Mouse (Mus musculus): ENCODE measurements at regions not wholly inside any gene's neighbourhood (a gene's known extent, or its start where the extent isn't known, plus 50 kb on each side); places are given as distances from the start of the nearest gene placed in this dataset.

DNA sequence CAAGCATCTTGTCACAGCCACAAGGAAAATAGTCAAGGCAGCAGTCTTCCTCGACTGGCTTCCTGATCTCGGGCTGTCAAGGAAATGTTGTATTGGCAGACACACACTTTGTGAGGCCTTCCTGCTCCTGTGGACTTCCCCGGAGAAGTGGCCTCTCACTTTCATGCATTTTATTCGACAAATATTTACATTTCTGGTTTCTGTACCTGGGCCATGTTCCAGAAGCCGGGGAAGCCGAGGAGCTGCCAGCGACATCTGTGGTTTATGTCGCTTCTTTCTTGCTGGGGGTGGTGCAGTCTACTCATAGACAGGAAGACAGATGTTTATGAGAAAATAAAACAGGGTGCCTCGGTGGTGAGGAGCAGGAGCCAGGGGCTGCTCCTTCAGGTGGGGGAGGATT lies 372.5 kb upstream of the Kcnab2 start:
- no peak for DNase-seq (ENCODE audit: low spot score in 2 of 2)

DNA sequence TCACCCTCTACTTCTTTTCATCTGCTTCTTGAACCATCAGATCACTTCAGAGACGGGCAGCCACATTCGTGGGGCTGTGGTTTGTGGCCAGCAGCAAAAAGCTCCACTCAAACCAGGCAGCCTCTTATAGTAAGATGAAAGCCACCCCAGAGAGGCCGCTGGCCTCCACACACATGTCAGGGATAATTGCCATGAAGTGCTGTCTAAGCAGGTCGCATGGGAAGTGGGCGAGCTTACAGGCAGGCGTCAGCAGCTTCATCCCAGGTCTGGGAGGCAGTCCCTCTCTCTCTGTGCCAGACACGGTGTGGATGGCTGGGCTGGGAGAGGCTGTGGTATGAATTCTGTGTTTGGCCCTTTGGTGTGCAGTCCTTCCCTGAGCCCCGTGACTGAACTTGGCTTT lies 358.4 kb upstream of the Kcnab2 start:
- DNase-seq (ENCODE audit: low spot score in 2 of 2): no peak

DNA sequence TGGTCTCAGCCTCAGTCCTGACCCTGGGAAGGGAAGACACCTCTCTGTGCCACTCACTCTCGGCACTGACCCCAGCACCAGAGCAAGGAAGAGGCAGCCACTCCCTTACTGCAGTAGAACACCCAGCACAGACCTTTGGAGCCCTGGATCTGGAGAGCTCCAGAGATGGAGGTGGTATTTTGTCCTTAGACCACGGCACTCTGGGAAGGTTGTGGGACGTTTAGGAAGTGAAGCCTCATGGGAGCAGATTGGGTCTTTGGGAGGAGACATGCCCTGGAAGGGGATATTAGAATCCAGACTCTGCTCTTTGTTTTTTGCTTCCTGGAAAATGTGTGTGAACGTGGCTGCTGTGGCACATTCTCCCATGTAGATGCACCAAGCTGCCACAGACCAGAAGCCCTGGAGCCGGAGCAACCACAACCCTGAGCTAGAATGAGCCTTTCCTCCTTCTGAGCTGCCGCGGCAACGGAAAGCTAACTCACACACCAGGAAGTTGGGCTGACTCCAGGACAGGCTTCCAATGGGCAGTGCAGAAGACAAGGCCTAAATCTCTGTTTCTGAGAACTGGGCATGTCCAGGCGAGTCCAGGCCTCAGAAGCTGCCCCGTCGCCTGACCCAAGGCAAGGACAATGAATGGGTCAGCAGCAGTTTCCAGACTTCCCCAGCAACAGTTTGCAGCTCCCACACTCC lies 356.9 kb upstream of the Kcnab2 start:
- no peak for DNase-seq (ENCODE audit: low spot score in 2 of 2)

GRCm38 (mm10) chr4:152833411-152834310 lies 356.0 kb upstream of the Kcnab2 start:
- no peak for DNase-seq (ENCODE audit: low spot score in 2 of 2)

DNA sequence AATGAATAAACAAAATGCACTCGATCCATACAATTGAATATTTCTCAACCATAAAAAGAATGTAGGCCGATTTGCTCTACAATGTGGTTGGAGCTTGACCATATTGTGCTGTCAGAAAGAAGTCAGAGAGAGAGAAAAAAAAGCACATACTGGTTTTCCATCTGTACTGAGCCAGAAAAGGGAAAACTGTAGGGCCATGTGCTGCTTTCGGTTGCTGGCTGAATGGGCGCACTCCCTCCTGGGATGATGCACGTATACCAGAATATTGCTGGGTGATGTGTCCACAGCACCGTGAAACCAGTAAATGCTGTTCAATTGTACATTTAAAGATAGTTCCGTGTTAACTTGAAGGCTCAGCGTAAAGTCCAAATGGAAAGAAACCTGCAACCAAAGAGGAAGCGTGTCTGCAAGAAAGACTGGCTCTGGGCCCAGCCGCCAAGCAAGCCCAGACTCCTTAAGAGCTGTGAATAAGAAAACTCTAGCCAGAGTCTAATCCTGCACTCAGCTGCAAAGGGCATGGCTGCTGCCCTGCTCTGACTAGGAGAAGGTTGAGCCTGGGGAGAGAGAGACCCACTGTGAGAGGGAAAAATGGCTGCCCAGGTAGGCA lies 355.2 kb upstream of the Kcnab2 start:
- peak; percentile 17 to 18 for DNase-seq (ENCODE audit: low spot score in 2 of 2)

GRCm38 (mm10) chr4:152825185-152825584 lies 347.5 kb upstream of the Kcnab2 start:
- no peak for DNase-seq (ENCODE audit: low spot score in 2 of 2)

- DNase-seq (ENCODE audit: low spot score in 2 of 2): peak; percentile 45 to 47
Measured at GRCm38 (mm10) chr4:152816139-152816757, 338.6 kb upstream of the Kcnab2 start.

- no peak for DNase-seq (ENCODE audit: low spot score in 2 of 2)
Measured at GRCm38 (mm10) chr4:152806611-152807010, 328.9 kb upstream of the Kcnab2 start.

GRCm38 (mm10) chr4:152799392-152799791 lies 321.7 kb upstream of the Kcnab2 start:
- DNase-seq (ENCODE audit: low spot score in 2 of 2): no peak

DNA sequence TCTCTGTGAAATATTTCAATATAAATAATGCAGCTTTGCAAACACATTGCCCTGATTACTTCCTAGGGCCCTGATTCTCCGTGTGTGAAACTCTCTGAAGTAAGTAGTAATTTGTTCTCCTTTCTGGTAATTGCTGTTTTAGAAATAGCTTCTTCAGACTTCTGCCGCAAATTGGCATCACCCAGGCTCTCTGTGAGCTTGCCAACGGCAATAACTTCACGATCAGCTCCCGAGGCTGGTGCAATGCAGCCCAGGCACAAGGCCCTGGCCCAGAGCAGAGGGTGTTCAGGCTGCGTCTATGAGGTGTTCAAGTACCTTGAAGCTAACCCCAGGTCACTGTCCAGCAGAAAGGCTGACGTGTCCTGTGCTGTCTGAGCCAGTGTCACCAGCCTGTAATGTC lies 310.8 kb upstream of the Kcnab2 start:
- no peak for DNase-seq (ENCODE audit: low spot score in 2 of 2)

GRCm38 (mm10) chr4:152784972-152785371 lies 307.3 kb upstream of the Kcnab2 start:
- DNase-seq (ENCODE audit: low spot score in 2 of 2): no peak

DNA sequence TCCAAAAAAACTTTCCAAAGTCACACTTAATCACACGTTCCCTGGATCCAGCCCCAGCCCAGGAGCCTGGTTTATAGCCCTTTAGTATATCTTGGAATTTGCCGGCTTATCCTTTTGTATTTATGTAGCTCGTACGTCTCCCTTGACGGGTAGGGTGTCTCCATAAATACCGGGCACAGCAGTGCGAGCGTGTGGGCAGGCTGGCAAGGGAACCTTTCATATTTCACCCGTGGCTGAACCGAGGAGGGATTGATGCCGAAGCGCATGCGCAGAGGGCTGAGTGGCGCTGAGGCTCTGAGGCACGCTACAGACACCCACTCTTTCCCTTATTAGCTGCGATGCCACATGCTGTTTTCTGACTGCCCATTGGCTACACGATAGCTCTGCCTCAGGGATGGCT lies 301.9 kb upstream of the Kcnab2 start:
- DNase-seq (ENCODE audit: low spot score in 2 of 2): peak; percentile 34 to 54

- no peak for DNase-seq (ENCODE audit: low spot score in 2 of 2)
Measured at GRCm38 (mm10) chr4:152775801-152776200, 298.1 kb upstream of the Kcnab2 start.

DNA sequence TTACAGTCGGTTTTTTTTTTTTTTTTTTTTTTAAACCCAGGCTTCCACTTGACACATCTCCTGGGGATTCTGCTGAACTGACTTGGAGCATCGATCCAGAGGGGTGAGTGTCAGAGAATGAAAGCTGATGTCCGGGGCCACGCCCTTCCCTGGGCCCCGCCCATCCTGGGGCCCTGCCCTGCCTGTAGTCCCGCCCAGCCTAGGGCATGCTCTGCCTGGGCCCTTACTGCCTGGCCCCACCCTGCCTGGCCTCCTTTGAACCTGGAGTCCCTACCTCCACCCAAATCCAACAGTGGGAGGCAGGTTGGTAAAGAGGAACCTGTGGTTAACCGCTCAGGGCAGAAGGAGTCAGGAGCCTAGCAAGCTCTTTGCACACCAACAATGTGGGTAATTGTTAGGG lies 293.7 kb upstream of the Kcnab2 start:
- DNase-seq (ENCODE audit: low spot score in 2 of 2): no peak

DNA sequence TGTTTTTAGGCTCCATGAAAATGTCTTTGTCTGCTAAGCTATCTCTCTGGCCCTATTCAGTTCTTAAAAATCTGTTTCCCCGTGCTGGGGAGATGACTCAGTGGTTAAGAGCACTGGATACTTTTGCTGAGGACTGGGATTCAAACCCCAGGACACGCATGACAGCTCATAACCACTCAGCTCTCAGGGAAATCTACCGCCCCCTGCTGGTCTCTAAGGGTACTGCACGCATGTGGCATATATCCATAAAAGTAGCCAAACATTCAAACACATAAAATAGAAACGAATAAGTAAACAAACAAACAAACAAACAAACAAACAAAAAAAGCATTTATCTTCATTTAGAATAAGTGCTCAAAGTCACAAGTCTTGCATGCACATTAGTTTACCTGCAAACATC lies 289.7 kb upstream of the Kcnab2 start:
- no peak for DNase-seq (ENCODE audit: low spot score in 2 of 2)

DNA sequence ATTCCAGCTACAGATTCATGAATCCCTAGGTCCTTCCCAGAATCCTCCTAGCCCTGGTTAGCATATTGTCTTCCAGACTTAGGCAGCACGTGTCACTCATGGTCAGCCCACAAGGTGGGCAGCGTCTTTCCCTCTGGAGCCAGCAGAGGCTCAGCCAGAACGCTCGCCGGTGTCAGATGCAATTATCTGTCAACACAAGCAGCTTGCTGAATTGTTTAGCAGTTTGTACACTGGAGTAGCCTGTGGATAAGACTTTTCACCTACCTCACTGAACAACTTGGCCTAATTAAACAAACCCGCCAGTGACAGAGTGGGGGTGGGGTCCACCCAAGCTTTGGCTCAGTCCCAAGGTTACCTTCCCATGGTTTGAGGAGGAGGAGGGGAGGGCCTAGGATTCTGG lies 285.4 kb upstream of the Kcnab2 start:
- no peak for DNase-seq (ENCODE audit: low spot score in 2 of 2)

GRCm38 (mm10) chr4:152762576-152762975 lies 284.9 kb upstream of the Kcnab2 start:
- no peak for DNase-seq (ENCODE audit: low spot score in 2 of 2)

- DNase-seq (ENCODE audit: low spot score in 2 of 2): no peak
Measured at GRCm38 (mm10) chr4:152757191-152757590, 279.5 kb upstream of the Kcnab2 start.

- no peak for DNase-seq (ENCODE audit: low spot score in 2 of 2)
Measured at GRCm38 (mm10) chr4:152756535-152756934, 278.9 kb upstream of the Kcnab2 start.

- DNase-seq (ENCODE audit: low spot score in 2 of 2): no peak
Measured at GRCm38 (mm10) chr4:152755756-152756155, 278.1 kb upstream of the Kcnab2 start.

DNA sequence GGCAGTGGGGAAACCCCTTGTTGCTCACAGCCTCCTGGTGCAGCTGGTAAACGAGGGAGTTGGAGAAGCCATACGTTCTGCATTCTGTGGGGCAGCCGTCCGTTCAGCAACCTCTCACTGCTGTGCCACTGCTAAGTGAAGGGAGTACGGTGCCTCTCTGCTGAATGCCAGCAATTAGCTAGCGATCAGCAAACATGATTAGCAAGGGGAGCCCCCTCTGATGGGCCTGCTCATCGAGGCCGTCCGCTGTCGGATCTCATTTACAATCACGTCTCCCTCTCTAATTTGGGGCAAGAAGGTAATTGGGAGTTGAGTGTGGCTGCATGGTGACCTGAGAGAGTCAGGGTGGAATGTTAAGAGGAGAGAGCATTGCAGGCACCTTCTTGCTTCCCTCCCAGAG lies 266.7 kb upstream of the Kcnab2 start:
- DNase-seq (ENCODE audit: low spot score in 2 of 2): no peak

DNA sequence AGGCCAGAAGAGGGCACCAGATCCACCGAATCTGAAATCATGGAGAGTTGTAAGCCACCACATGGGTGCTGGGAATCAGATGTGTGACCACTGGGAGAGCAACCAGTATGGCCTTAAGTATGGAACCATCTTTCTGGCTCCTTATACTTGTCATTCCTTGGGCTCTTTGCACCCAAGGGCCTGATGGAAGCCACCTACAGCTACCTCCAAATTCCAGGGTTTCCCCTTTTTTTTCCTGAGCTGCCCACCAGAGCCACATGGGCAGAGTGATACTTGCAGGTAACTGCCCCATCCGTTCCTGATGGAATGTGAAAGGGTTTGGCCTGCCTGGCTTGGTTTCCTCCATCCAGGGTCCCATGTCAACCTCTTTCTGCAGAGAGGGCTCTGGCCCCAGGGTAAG lies 255.3 kb upstream of the Kcnab2 start:
- DNase-seq (ENCODE audit: low spot score in 2 of 2): no peak
